Mouse (Mus musculus) CD4-positive, CD25-positive, alpha-beta regulatory T cell, adult 4 months (primary cell): ENCODE data around the gene Cmss1. TPM values are rescaled to one million over a fixed set of nuclear protein-coding genes. Genes with fewer than 3 reads are reported as not detected.

Experiments used
- ATAC-seq: one replicate; pipeline ENCODE4 v1.8.0; 2017
- polyA plus RNA-seq, 2 experiments: library from polyadenylated mRNA; unstranded; fragments of 100-300 nt; shearing (Covaris generic); gene quantifications; one replicate each; pipeline ENCODE4 v1.2.1; 2017

Gene Cmss1
- polyA plus RNA-seq, 2 experiments from 2014 or later = 30.3 to 32.9 TPM

- ATAC-seq = no peak
These were observed 97.6 kb downstream of the Cmss1 start for GRCm38 (mm10) chr16:57509099-57509498.

- ATAC-seq = no peak
These were observed 98.3 kb downstream of the Cmss1 start for GRCm38 (mm10) chr16:57508351-57508750.

GRCm38 (mm10) chr16:57506133-57506532, 100.5 kb downstream of the Cmss1 start:
- no peak for ATAC-seq

GRCm38 (mm10) chr16:57504728-57505127, 101.9 kb downstream of the Cmss1 start:
- ATAC-seq = no peak

GRCm38 (mm10) chr16:57502761-57503160, 103.9 kb downstream of the Cmss1 start:
- no peak for ATAC-seq

- ATAC-seq = no peak
These were observed 104.4 kb downstream of the Cmss1 start for GRCm38 (mm10) chr16:57502230-57502629.

GRCm38 (mm10) chr16:57500851-57501250, 105.8 kb downstream of the Cmss1 start:
- ATAC-seq = peak; percentile 58

GRCm38 (mm10) chr16:57496437-57497173, 110.1 kb downstream of the Cmss1 start:
- no peak for ATAC-seq

GRCm38 (mm10) chr16:57495476-57496203, 111.0 kb downstream of the Cmss1 start:
- ATAC-seq = peak; percentile 74

GRCm38 (mm10) chr16:57491853-57492252, 114.8 kb downstream of the Cmss1 start:
- peak; percentile 42 for ATAC-seq

- no peak for ATAC-seq
These were observed 116.0 kb downstream of the Cmss1 start for GRCm38 (mm10) chr16:57490691-57491090.

- ATAC-seq = no peak
These were observed 118.0 kb downstream of the Cmss1 start for GRCm38 (mm10) chr16:57488661-57489060.

GRCm38 (mm10) chr16:57486266-57486665, 120.4 kb downstream of the Cmss1 start:
- ATAC-seq = no peak

- no peak for ATAC-seq
These were observed 121.4 kb downstream of the Cmss1 start for GRCm38 (mm10) chr16:57485265-57485664.

- no peak for ATAC-seq
These were observed 122.4 kb downstream of the Cmss1 start for GRCm38 (mm10) chr16:57484043-57484795.

- no peak for ATAC-seq
These were observed 123.2 kb downstream of the Cmss1 start for GRCm38 (mm10) chr16:57483503-57483902.

GRCm38 (mm10) chr16:57482911-57483310, 123.8 kb downstream of the Cmss1 start:
- ATAC-seq = no peak

GRCm38 (mm10) chr16:57482264-57482663, 124.4 kb downstream of the Cmss1 start:
- ATAC-seq = peak; percentile 29

GRCm38 (mm10) chr16:57479776-57480175, 126.9 kb downstream of the Cmss1 start:
- no peak for ATAC-seq

- ATAC-seq = no peak
These were observed 128.2 kb downstream of the Cmss1 start for GRCm38 (mm10) chr16:57478451-57478850.

- no peak for ATAC-seq
These were observed 133.1 kb downstream of the Cmss1 start for GRCm38 (mm10) chr16:57473415-57474085.

- peak; percentile 94 for ATAC-seq
These were observed 135.6 kb downstream of the Cmss1 start for GRCm38 (mm10) chr16:57471071-57471470.
